Mouse (Mus musculus) cerebellum, adult 2 months (tissue): ENCODE data around the gene Bckdhb.

ENCODE experiments used
- CTCF ChIP-seq: fragments of 200-500 bp; IDR thresholded peaks from 2 replicates; pipeline ENCODE4 v1.5.1; 2011; ENCODE audit warnings: low read depth, mild to moderate bottlenecking, control low read depth, low read length, moderate library complexity, borderline replicate concordance; ENCODE audit not compliant: insufficient read depth
- POLR2A ChIP-seq: fragments of 200-500 bp; IDR thresholded peaks from 2 replicates; pipeline ENCODE4 v1.6.1; 2011; ENCODE audit warnings: low read length, control low read depth, borderline replicate concordance; ENCODE audit not compliant: insufficient read depth

DNA sequence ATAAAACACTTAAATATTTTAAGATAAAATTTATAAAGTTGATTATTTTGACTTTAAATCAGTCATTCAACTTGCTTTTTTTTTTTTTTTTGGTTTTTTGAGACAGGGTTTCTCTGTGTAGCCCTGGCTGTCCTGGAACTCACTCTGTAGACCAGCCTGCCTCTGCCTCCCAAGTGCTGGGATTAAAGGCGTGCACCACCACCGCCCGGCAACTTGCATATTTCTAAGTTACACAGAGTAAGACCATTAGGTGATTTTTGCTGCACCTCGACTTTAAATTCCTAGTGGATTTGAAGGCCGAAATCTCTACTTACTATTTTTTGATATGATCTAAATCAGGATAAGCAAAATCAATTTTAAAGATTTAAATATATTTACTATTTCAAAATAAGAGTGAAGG lies 589 bp upstream of the Bckdhb start:
- TF ChIP-seq CTCF (no peak), POLR2A (no peak)
